Mouse (Mus musculus) bone marrow macrophage, adult 2 months (primary cell): ENCODE measurements around the gene Sh3bgrl.

ENCODE experiments used
- CTCF ChIP-seq: IDR thresholded peaks from 2 replicates; pipeline ENCODE4 v1.5.1; 2012; ENCODE audit warnings: low read depth, mild to moderate bottlenecking, low read length, moderate library complexity
- POLR2A ChIP-seq: IDR thresholded peaks from 2 replicates; pipeline ENCODE4 v1.6.1; 2012; ENCODE audit warnings: mild to moderate bottlenecking, low read depth, low read length, borderline replicate concordance

DNA sequence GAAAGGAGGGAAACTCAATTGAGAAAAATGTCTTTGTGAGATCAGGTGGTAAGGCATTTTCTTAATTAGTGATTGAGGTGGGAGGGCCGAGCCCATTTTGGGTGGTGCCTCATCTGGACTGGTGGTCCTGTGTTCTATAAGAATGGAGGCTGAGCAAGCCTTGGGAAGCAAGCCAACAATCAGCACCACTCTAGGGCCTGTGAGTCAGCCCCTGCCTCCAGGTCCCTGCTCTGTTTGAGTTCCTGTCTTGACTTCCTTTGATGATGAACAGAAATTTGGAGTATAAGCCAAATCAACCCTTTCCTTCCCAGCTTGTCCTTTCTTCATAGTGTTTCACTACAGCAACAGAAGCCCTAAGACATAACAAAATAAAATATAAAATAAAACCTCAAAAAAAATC lies 19.4 kb upstream of the Sh3bgrl start:
- TF ChIP-seq CTCF (no peak), POLR2A (no peak)
